Mouse (Mus musculus) megakaryocyte, embryonic 14.5 days (primary cell): ENCODE results near the gene Neurod6.

Source experiments
- FLI1 ChIP-seq: IDR thresholded peaks from 2 replicates; pipeline ENCODE4 v1.6.1; 2012; ENCODE audit warnings: low read length, inconsistent platforms, mixed read lengths
- GATA1 ChIP-seq: IDR thresholded peaks from 3 replicates; pipeline ENCODE4 v1.6.1; 2012; ENCODE audit warnings: mixed read lengths, low read length, inconsistent platforms, borderline replicate concordance

GRCm38 (mm10) chr6:55717209-55717608, 36.1 kb upstream of the Neurod6 start:
- TF ChIP-seq FLI1 = no peak
- TF ChIP-seq GATA1 = no peak
